Mouse (Mus musculus): Measurements from ENCODE around the gene Mslnl.

- TF ChIP-seq ZC3H11A (IDR thresholded peaks at IDR 0.05; ENCODE audit: borderline replicate concordance, low read depth, low read length) (no peak), CHD2 (IDR thresholded peaks at IDR 0.05; ENCODE audit: low read depth, low read length) (no peak), HCFC1 (IDR thresholded peaks at IDR 0.05; ENCODE audit: borderline replicate concordance, insufficient read depth, low read length) (no peak)
These were observed 42.1 kb downstream of the Mslnl start for GRCm38 (mm10) chr17:25777948-25778347.
